Mouse (Mus musculus) thymus, postnatal 36 days (tissue): ENCODE data around the gene Aldh1l2.
"Not testable (repeated sequence)": the region's sequence is repeated elsewhere in the genome, so short reads cannot be mapped to it uniquely, and the experiment has no call there.

Source experiments
- DNase-seq, 2 experiments: peaks; one replicate each; pipeline ENCODE4 v3.0.0; 2022; ENCODE audit warnings: mixed read lengths in 2 of 2

Aldh1l2 gene

DNA sequence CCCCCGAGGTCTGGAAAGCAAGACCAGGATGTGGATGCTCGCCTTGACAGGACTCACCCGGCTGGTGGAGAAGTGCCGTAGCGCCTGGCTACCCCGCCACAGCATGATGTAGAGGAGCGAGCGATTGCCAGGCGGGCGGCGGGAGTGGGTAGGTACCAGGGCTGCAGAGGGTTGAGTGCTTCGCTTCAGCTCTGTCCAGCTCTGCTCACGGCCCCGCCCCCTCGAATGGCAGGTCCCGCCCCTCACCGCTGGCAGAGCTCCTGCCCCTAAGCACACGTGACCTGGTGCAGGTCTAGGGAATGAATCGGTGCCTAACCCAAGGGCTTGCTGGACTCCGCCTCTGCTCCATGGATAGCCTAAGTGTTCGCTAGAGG is at the start of gene Aldh1l2:
Gene Aldh1l2 (minus strand): TSS at position 231 of the 374 bp plus-strand sequence.
- DNase-seq, result peak; percentile 37 to 59

DNA sequence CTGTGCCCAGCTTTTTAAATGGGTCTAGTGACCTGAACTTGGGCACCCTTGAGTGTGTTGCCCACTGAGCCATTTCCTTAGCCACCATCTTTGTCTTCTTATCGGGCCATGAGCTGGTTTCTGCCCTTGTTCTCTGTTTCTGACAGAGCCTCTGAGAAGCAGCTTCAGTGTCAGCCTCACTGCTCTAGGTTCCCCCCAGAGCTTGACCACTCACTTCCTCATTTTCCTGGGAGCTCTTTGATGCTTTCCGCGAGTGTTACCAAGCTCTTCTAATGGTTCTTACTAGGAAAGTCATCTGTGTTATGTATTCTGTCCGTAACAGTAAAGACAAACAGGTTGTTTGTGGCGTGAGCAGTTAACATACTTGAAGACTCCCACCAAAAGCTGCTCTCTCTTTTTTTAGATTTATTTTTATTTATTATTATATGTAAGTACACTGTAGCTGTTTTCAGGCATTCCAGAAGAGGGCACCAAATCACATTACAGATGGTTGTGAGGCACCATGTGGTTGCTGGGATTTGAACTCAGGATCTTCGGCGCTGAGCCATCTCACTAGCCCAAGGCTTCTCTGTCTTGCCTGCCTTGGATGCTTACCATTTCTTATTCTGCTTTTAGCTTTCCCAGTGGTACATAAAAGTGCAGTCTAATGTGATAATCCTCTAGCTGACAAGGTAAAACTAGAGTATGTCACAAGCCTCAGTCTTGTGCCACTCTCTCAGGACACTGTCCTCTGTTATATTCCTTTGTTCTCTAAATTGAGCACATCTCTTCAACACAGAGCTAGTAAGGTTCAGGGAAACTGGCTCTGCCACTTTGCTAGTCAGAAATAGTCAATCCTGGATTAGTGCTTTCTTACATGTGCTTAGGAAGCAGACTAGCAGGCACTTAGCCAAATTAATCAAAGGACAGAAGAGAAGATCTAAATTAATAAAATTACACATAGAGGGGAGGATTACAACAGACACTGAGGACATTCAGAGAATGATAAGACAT is 31.8 kb upstream of the Aldh1l2 start:
- no peak for DNase-seq

DNA sequence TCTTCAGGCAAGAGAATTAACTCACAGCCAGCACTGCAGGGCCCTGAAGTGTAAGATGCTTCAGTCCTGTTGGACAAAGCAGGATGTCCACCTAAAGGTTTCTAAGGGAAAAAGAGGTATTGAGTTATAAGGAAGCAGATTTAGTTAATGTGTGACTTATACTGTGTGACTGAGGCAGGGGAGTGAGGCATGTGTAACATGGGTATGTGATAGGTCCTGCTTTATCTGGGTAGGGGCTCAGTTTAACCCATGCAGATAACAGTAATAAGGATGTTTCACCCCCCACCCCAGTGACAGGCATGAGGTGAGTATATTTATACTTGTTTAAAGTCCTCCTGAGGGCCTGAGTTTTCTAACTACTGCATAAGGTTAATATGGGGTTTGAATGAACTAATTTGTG is 29.1 kb upstream of the Aldh1l2 start:
- no peak for DNase-seq

DNA sequence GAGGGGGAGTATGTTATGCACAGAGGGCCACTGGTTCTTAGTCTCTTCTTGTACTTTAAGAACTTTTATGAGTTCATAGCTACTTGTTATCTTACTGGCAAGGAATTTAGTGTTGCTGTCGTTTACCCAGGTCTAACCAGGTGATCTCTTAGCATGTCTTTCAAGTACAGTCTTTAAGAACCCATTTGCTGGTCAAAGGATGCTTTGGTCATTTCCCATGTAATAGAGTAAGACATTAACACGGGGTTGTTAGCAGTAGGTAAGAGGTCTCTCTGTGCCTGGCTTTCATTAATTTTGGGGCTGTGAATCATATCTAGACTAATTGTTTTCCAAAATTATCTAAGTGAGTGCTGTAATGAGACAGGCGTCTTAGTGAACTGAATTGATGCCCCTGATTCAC is 11.4 kb upstream of the Aldh1l2 start:
- DNase-seq, result no peak

DNA sequence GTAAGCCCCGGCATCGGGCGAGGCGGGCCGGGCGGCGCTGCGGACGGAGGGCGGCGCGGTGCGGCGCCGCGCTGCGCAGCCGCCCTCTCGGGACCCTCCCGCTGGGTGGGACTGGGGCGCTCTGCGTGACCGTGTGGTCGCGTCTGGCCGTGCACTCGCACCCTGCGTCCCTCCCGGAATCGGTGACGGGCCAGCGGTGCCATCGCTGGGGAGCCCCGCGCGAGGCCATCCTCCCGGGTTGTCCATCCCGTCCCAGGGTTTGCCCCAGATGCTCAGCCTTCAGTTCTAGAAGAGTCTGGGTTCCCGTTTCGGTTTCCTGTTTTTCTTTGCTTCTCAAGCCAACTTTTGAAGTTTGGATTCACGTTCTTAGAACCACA is 10.2 kb upstream of the Aldh1l2 start:
- DNase-seq, result no peak

DNA sequence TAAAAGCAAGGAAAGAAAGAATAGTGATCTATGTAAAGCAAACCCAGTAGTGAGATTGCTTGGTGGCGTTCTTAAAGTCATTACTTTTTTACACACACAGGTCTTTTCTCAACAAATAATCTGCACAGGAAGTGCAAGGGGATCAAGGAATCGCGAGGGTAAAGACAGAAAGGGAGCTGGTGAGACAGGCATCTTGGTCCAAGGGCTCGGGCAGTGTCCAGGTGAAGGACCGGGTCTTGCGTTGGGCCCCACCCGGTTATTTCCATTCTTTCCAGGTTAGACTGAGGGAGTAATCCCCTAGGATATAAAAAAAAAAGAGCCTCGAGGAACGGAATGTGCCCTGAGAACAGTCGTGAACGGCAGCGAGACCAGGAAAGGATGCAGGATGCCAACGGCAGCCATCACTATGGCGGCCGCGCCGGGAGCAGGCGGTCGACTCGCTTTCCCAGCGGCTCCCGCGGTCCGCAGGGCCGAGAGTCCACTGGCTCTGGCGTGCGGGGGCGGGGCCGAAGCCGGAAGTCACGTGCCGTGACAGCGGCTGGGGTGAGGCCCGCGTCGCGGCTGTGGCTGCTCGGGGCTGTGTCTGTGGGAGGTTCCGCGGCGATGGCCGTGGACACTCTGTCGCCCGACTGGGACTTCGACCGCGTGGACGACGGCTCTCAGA is 9.6 kb upstream of the Aldh1l2 start, which contains the start of gene Washc4:
Gene Washc4 (plus strand): TSS at position 314 of the 664 bp plus-strand sequence.
- DNase-seq, result peak; percentile 90 to 93

DNA sequence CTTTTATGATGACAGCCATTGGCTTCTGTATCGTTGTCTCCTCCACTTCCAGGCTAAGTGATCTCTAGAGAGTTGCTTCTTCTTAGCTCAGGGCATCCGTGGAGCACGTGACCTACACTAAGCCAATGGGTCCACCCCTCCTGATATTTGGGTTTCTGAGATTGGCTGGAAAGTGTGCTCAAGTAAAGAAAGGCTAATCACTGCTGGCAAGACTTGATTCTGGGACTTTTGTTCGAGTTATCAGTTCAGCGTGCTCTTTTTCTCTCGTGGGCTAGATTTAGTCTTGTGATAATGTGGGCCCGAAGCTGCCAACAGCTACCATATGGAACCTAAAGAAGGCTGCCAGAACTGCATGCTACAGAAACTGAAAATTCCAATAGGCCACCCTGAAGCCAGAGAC is 8.3 kb upstream of the Aldh1l2 start:
- DNase-seq, result no peak

DNA sequence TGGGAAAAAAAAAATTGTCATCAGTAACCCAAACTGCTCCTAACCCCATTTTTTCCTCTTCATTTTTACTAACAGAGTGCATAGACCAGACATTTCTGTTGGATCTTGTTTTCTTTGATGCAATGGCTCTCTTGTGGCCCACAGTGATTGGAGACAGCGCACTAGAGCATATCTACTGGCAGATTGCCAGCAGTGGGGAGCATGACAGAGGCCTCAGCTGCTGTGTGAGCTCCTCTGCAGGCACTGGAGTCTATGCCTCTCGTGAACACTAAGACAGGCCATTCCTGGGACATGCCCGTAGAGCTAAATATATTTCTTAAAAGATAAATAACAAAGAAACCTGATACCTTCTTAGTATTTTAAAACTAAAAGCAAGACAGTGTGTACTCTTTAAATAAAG is 6.2 kb upstream of the Aldh1l2 start:
- no peak for DNase-seq

DNA sequence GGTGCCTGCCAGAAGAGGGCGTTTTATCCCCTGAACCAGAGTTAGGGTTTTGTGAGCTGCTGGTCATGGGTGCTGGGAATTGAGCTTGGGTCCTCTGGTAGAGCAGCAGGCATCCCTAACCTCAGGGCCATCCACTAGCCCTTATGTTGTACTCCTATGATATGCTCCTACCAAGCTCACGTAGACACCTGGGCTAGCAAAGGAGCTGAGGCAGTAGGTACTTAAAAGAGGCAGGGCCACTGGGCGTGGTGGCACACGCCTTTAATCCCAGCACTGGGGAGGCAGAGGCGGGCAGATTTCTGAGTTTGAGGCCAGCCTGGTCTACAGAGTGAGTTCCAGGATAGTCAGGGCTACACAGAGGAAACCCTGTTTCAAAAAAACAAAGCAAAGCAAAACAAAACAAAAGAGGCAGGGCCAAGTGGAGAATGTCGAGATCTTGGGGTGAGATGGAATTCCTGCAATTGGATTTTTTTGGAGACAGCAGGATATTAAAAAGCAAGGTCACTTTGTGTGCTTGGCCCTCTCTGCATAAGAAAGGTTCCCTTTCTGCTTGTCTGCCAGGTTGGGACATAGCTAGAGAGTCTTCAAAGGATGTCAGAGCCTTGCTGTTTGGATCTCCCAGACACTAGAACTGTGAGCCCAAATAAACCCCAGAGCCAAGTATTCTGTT is 5.5 kb upstream of the Aldh1l2 start:
- DNase-seq, result no peak

DNA sequence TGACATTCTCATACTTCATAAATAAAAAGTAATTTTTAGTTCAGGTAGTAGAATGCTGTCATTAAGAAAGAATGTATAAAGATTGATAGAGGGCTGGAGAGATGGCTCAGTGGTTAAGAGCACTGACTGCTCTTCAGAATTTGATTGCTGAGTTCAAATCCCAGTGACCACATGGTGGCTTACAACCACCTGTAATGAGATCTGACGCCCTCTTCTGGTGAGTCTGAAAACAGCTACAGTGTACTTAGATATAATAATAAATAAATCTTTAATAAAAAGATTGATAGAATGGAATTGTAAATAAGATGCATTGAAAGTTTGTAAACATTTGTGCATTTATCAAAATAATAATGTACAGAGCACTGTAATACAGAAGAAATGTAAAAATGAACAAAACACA is 2.5 kb upstream of the Aldh1l2 start:
- DNase-seq, result no peak

DNA sequence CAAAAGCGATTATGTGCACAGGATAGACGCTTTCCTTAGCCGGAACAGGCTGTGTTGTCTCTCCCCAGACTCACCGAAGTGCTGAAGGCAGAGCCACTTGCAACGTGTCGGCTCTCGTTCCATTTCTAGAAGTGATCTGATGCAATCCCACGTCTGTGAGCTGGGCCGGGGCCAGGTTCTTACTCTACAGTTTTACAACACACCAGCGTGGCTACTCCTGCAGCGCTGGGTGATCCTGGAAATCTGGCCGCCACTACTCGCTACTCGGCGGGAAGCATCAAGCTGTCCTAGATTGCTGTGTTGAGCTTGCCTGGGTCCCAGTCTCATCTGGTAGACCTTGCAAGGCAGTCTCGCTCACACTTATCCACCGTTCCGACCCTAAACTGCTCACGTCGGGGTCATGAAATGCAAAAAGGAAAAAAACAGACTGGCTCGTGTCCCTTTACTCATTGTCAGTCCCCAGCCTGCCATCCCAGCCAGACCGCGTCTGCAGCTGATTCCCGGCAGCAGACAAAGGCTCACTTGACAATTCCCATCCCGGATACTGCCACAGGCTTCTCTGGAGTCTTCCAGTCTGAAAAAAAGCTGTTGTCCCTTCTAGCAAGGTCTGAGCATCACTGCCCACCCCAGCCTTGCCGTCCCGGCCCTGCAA is 556 bp downstream of the Aldh1l2 start:
- DNase-seq, result no peak

DNA sequence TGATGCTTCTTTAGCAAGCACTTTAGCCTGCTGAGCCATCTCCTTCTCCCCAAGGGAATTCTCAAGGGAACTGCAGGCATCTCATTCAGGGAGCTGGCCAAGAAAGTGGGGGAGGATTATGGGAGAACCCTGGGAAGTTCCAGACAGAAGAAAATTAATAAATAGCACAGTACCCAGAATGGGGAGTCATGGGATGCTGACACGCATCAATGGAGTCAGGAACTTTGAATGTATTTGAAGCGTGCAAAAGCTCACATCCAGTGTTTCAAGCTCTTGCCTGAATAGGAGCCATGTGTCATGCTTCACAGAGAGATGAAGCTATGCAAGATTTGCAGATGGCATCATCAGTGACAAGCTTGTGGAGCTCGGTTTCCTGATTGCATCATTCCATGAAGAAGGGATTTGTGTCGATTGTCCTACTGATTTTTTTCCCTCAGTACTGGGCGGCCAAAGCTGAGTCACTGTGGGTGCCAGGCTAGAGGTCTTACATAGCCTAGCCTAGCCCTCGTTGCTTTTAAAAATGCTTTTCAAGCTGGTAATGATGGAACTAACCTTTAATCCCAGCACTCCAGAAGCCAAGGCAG is 3.5 kb downstream of the Aldh1l2 start:
- no peak for DNase-seq

DNA sequence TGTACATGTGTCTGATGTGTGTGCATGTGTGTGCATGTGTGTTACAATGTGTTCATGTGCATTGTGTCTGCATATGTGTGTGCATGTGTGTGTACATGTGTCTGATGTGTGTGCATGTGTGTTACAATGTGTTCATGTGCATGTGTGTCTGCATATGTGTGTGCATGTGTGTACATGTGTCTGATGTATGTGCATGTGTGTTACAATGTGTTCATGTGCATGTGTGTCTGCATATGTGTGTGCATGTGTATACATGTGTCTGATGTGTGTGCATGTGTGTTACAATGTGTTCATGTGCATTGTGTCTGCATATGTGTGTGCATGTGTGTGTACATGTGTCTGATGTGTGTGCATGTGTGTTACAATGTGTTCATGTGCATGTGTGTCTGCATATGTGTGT is 9.7 kb downstream of the Aldh1l2 start:
- DNase-seq, result not testable (repeated sequence)

DNA sequence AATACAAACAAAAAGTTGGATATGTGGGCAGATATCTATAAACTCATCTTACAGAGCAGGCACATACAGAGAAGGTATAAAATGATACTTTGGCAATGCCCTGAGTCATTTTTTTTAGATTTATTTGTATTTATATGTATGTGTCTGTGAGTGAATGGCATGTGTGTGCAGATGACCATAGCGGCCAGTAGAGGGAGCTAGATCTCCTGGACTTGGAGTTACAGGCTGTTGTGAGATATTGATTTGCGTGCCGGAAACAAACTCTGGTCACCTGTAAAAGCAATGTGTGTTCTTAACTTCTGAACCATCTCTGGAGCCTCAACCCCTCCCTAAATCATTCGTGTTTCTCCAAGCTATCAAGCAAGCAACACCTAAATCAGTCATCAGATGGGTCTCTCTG is 12.9 kb downstream of the Aldh1l2 start:
- DNase-seq, result no peak

DNA sequence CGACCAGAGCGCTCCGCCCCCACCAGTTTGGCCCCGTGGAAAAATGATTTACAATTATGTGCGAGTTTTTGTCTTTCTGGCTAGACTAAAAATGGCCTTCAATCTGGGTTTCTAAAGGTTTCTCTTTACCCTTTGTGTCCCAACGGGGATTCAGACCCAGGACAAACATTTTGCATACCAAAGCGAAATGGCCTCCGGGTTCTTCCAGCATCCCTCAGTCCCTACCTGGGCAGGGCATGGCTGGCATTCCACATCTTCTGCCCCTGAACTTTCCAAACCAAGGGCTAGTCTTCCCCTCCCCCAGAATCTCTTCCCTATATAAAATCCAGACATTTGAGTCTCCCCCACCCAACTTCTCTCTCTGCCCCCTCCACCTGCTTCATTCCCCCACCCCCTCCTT is 20.2 kb downstream of the Aldh1l2 start:
- no peak for DNase-seq

DNA sequence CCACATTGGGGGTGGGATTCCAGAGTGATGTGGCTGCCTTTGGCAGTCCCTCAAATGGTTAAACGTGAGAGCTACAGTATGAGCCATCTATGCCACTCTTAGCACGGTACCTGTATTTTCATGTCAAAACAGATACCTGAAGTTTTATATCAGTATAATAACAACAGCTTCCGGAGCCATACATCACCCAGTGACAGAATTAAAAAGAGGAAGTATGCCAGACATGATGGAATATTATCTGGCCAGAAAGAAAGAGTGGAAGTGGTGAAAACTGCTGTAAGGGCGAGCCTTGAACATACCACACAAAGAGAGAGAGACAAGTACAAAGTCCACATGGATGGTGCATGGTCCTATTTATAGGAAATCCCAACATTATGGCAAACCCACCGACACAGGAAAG is 22.6 kb downstream of the Aldh1l2 start:
- DNase-seq, result no peak

DNA sequence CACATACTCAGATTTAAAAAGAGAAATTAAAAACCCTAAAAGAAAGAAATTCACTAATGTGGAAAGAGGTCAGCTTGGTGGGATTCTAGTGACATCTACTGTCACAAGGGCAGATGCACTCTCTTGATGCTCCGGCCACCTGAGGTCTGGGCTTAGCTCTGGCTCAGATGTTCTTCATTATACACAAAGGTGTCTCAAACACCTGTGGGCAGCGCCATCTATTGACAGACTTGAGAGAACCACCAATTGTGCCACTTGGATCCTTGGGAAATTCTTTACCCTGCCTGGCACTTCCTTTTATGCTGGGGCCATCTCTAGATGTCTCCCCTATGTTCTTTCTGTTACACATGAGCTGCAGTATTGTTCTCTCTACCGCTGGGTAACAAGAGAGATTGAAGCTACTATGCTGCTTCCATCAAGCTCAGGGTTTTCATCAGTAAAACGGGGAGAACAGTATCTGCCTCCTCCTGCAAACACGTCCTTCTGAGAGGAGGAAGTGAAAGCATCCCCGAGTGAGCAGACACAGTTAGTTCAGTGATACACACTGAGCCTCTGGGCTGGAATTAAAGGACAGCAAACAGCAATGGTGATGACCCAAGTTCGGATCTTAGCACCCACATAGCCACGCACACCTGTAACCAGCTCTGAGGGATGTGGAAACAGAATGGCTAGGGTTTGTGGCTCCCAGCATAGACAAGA is 24.8 kb downstream of the Aldh1l2 start:
- peak; percentile 25 to 27 for DNase-seq

DNA sequence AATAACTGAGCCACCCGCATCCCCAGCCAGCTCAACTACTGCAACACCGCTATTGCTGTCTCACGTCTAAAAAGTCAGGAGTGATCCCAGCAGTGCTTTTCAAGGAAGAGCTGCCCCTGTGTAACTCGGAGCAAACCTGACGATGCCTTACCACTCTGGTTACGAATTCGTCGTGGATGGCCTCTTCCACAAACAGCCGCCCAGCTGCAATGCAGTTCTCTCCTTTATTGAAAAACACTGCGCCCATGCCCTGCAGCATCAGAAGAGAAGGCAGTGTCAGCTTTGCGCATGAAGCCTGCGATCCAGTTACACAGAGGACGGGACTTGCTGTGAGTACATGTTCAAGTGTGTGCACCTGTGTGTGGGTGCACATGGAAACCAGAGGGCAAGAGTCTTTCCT is 36.6 kb downstream of the Aldh1l2 start:
- no peak for DNase-seq

DNA sequence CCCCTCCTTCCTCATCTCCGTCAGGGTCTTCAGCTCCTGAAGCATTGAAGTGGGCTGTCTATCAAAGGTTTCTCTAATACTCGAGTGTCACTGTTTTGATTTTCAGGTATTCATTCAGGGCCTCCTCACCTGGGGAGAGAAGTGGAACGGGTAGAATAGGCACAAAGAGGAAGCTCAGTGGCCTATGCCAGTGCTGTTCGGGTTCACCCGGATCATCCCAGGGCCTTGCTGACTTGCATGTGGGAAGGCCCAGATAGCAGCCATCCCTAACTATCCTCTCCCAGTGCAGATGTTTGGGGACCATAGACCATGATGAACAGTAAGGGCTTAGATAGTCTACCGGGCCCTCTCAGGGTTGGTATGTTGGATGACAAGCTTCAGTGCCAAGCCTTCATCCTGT is 43.4 kb downstream of the Aldh1l2 start:
- no peak for DNase-seq

DNA sequence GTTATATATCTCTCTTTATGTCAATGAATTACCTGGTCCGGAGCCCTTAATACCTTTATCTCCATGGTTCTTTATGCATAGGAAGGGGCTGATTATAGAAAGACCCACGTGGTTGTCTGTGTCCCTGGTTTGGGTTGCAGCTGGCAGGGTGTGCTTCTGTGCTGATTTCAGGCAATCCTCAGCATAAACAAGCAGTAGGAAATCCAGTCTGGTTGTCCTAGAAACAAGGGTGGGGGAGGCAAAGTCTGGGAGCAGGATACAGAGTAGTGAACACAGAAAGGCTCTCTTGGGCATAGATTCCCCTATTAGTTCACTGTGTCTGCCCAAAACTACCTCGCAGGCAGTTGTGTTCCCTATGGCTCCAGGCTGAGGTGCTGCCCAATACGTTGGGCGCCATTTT is 56.7 kb downstream of the Aldh1l2 start:
- DNase-seq, result no peak

DNA sequence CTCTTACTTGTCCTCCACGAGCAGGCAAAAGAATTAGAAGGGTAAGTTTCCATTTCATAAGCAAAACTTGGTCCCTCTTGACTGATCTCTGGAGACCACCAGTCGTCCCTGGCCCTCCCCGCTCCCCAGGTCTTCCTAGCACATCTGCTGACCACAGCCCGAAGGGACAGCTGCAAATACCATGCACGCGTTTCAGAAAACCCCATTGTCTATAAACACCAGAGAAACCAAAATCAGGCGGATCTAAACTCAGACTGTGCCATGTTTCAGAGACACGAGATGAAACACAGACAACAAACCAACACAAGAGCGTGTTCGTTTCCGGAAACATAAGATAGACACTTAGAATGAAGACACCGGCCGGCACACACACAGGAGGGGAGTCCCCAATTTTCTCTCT is 58.7 kb downstream of the Aldh1l2 start:
- DNase-seq, result no peak

DNA sequence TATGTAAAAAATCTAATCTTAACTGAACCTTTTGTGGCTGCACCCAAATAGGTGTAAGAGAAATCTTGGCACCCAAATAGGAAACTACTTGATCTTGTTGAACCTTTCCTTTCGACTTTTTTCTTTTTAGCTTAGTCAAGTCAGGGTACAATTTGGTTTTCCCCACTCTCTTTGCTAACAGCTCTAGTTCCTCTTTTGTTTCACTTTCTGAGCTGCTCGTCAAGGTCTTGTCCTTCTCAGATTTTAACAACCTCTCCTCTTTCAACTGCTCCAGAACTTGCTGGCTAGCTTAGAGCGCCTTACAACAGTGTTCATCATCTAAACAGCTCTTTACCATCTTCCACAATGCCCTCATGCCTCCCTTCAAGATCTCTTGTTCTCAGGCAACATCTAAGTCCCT is 76.4 kb downstream of the Aldh1l2 start:
- DNase-seq, result no peak
